Mouse (Mus musculus) left cerebral cortex, postnatal 4 days (tissue): ENCODE results near the gene Plcxd1. TPM values are rescaled to one million over a fixed set of nuclear protein-coding genes. Genes with fewer than 3 reads are reported as not detected.
"Not testable (repeated sequence)": the region's sequence is repeated elsewhere in the genome, so short reads cannot be mapped to it uniquely, and the experiment has no call there.

Experiments
- DNase-seq: peaks from one replicate; pipeline ENCODE4 v3.0.0-alpha.2; 2022
- intact Hi-C: fragments of 180-260 bp; cut with DNase I; formaldehyde crosslinking; loops from one replicate; pipeline ENCODE4 v1.15.1; 2025
- total RNA-seq, 2 experiments: library from RNA; stranded (reverse); gene quantifications; 2 replicates each; pipeline ENCODE4 v1.2.3; 2021

Gene Plcxd1
- 1 to 10 TPM; 2.6 to 3.6 TPM for total RNA-seq

DNA sequence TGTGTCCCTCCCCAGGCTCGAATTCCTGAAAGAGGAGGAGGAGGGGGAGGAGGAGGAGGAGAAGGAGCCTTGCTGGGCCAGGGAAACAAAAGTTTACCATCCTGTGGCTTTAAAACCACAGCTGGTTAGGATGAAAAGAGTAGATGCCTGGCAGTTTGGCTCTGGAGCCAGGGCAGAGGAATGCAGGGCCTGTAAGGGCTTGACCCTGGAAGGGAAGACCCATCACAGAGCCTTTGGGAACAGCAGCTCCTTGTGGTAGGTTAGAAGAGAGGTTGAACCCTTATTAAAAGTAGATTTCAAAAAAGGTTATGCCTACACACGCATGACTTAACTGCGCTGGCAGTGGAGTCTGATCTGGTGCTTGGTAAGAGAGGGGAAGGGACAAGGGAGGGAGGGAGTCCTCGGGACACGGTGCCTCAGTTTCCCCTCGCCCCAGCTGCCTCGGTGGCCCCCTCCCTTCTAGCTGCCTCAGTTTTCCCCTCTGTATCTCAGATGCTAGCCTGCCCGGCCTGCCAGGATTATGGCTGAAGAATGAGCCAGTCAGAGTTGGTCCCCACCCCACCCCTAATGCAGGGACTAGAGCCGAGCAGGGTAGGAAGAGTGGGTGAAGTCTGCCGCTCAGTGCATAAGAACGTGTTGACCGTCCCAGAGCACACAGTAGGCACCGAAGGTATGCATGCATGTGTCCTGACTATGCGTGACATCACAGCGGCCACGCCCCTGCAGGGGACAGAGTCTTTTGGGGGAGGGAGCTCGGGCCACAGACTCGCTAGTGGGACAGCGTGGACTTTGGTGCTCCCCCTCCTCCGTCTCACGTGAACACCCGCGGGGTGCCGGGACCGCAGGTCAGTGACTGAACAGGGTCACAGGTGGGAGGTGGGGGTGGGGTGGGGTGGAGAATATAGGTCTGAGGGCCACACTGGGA is at the start of gene Plcxd1:
TSS of gene Plcxd1 (plus strand) at position 314 of the 925 bp plus-strand sequence.
- DNase-seq = no peak
- intact Hi-C loops = no loop called here

- intact Hi-C loops = no loop called here
These were observed 41.9 kb upstream of the Plcxd1 start for GRCm38 (mm10) chr5:110057637-110058408.

DNA sequence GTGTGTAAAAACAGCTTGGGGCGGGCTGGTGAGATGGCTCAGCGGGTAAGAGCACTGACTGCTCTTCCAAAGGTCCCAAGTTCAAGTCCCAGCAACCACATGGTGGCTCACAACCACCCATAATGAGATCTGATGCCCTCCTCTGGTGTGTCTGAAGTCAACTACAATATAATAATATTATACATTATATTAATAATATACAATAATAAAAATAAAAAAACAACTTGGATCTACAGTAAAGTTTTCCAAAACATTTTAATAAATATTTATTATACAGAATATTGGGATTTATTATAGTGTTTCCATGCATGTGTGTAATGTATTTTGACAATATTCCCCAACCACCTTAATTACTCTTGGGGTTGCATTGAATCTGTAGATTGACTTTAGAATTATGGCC is 27.4 kb upstream of the Plcxd1 start, which contains the start of gene Gm17655:
TSS of gene Gm17655 (minus strand) at position 101 of the 400 bp plus-strand sequence.
- DNase-seq, intact Hi-C loops: not testable (repeated sequence)

More at GRCm38 (mm10) chr5:110057637-110058408, 41.9 kb upstream of the Plcxd1 start:
- DNase-seq = peak; percentile 76

- no peak for DNase-seq
- intact Hi-C loops = no loop called here
These were observed 16.8 kb upstream of the Plcxd1 start for GRCm38 (mm10) chr5:110082961-110083360.

- DNase-seq = no peak
- intact Hi-C loops = no loop called here
These were observed 13.5 kb upstream of the Plcxd1 start for GRCm38 (mm10) chr5:110086161-110086866.

GRCm38 (mm10) chr5:110091546-110091945 is 8.2 kb upstream of the Plcxd1 start:
- intact Hi-C loops = no loop called here
- DNase-seq = no peak

- DNase-seq = peak; percentile 85
- intact Hi-C loops = no loop called here
These were observed 5.5 kb upstream of the Plcxd1 start, which contains the start of gene Gm35315 for GRCm38 (mm10) chr5:110094030-110094846. Gene Gm35315, minus strand, starts transcription at chr5:110094420.

DNA sequence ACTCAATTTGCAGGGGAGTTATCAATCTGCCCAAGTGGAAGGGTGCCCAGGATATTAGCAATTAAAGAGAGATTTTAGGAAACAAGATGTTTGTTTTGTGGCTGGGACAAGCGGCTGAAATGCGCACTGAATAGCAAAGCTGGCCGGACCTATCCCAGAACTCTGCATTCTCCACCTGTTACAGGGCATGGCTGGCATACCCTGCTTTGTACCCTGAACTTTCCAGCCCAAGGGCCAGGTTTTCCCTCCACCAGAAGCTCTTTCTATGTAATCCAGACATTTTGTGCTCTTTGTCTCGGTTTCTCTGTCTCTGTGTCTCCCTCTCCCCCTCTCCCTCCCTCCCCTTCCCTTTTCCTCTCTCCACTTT is 4.9 kb upstream of the Plcxd1 start:
- no peak for DNase-seq
- intact Hi-C loops = no loop called here

- intact Hi-C loops = no loop called here
- DNase-seq = no peak
These were observed 735 bp upstream of the Plcxd1 start for GRCm38 (mm10) chr5:110098991-110099477.

DNA sequence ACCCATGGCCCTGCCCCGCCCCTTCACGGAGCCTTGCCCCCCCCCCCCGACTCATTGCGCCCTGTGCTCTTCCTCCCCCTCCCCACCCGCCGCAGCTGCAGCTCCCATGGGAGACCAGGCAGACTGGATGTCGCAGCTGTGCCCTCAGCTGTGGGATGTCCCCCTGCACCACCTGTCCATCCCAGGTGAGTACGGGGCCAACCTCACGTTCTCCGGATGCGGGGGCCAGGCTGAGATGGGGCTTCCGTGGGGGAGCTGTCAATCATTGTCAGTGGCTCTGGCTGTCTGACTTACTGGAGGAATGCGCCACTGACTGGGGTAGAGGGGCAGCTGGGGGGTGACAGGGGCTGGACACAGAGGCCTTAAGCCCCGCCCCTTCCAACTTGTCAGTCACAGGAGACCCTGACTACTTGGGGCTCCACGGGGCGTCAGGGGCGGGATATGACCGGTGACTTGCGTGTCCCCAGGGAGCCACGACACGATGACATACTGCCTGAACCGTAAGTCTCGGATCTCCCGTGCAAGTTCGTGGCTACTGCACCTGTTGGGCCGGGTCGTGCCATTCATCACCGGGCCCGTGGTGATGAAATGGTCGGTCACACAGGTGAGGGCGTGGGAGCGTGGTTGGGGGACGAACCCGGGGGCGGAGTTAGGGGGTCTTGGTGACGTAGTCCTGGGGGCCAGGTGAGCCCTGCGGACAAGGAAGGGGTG is 1.3 kb downstream of the Plcxd1 start:
- intact Hi-C loops = no loop called here
- peak; percentile 50 for DNase-seq

DNA sequence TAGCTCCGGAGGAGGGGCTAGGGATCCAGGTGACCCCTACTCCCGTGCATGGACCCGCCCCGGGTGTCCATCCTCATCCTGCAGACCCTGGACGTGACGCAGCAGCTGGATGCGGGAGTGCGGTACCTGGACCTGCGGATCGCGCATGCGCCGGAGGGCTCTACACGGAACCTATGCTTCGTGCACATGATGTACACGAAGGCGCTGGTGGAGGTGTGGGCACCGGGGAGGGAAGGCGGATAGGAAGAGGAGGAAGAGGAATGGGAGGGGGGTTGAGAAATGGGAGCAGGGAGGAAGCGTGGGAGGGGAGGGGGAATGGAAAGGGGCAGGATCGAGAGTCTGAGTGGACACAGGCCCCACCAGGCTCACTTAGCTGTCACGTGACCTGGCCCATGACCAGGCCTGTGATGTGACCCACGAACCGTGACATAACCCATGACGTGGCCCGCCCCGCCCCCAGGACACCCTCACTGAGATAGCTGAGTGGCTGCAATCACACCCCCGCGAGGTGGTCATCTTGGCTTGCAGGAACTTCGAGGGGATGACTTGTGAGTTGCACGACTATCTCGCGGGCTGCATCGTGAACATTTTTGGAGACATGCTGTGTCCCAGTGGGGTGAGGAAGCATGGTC is 2.1 kb downstream of the Plcxd1 start:
- DNase-seq = peak; percentile 65
- intact Hi-C loops = no loop called here

GRCm38 (mm10) chr5:110102429-110102828 is 2.7 kb downstream of the Plcxd1 start:
- intact Hi-C loops = no loop called here
- no peak for DNase-seq

DNA sequence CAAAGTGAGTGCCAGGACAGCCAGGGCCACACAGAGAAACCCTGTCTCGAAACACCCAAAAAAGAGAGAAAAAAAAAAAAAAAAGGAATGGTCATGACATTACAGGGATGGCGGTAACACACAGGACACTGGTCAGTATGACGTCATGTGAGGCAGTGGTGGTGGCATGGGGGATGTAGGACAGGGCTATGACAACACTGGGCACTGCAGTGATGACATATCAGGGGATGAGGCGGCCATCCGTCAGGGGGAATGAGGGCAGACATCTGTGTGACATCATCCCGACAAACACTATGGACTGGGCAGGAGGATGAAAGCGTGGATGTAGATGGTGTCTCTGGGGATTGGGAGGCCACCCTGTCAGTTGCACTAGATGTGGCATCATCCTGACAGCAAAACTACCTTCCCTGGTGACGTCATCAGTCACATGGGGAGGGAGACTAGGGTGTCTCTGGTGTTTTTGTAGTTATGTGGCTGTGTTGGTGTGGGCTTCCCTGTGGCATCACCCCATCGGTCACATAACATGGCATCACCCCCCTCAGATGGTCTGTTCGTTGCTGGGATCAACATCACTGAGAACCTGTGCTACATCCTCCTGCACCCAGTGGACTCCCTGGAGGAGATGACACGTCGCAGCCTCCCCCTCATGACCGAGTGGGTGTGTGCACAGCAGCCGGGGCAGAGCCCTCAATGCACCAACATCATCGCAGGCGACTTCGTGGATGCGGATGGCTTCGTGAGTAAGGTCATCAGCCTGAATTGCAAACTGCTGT is 3.3 kb downstream of the Plcxd1 start:
- intact Hi-C loops = no loop called here

GRCm38 (mm10) chr5:110103901-110104615 is 4.3 kb downstream of the Plcxd1 start:
- intact Hi-C loops = no loop called here
- no peak for DNase-seq

More for the DNA sequence above, 3.3 kb downstream of the Plcxd1 start:
- no peak for DNase-seq

- intact Hi-C loops = loop anchor here (5.0 kb wide), 1 partner anchor 547 kb away; the partner anchor contains the start of gene Crlf2
- no peak for DNase-seq
These were observed 5.0 kb downstream of the Plcxd1 start for GRCm38 (mm10) chr5:110104616-110105380.

- no peak for DNase-seq
- intact Hi-C loops = loop anchor here (5.0 kb wide), 1 partner anchor 549 kb away; the partner anchor contains the start of gene Crlf2
These were observed 6.5 kb downstream of the Plcxd1 start for GRCm38 (mm10) chr5:110106140-110106871.
